Mouse (Mus musculus): ENCODE measurements at regions not wholly inside any gene's neighbourhood (a gene's known extent, or its start where the extent isn't known, plus 50 kb on each side); places are given as distances from the start of the nearest gene placed in this dataset.

GRCm38 (mm10) chr15:61800155-61800554 lies 877.3 kb upstream of the A1bg start:
- TF ChIP-seq CTCF (conservative IDR thresholded peaks at IDR 0.05; ENCODE audit: low read length) (no peak), NANOG (IDR thresholded peaks at IDR 0.05; ENCODE audit: borderline replicate concordance, low read length) (no peak), POU5F1 (IDR thresholded peaks at IDR 0.05; ENCODE audit: borderline replicate concordance, low read length) (no peak)
